Mouse (Mus musculus) left cerebral cortex, adult 8-10 months (tissue): ENCODE data around the gene Rdh16. TPM values are rescaled to one million over a fixed set of nuclear protein-coding genes. Genes with fewer than 3 reads are reported as not detected.

Experiments
- total RNA-seq, 4 experiments: library from RNA; stranded (reverse); gene quantifications; 2 replicates each; pipeline ENCODE4 v1.2.4; 2022

Gene Rdh16
- total RNA-seq, 4 experiments from 2014 or later, result 0.11 to 0.49 (median 0.34) TPM

Other genes with a start within 250 kb of the Rdh16 start
- gene Lrp1, start 180.0 kb upstream of the Rdh16 start, total RNA-seq, result 100 to 1,000 TPM; 295 to 337 (median 306) TPM
- gene Stat6, start 158.2 kb upstream of the Rdh16 start, total RNA-seq, result 10 to 100 TPM; 13.5 to 17.1 (median 15.0) TPM
- 1 to 10 TPM; 4.7 to 6.1 (median 5.1) TPM for gene Nemp1, start 134.3 kb upstream of the Rdh16 start, total RNA-seq
- gene Nab2, start 132.6 kb upstream of the Rdh16 start, total RNA-seq, result 10 to 100 TPM; 36.5 to 55.0 (median 45.5) TPM
- gene Myo1a, start 96.0 kb upstream of the Rdh16 start, total RNA-seq, result 1 to 10 TPM in 2 of 4 experiments, under 1 TPM in 2; 0.59 to 1.2 (median 0.94) TPM
- 10 to 100 TPM; 13.0 to 20.5 (median 16.5) TPM for gene Tac2, start 76.7 kb upstream of the Rdh16 start, total RNA-seq
- gene Zbtb39, start 61.6 kb upstream of the Rdh16 start, total RNA-seq, result 10 to 100 TPM in 2 of 4 experiments, 1 to 10 TPM in 2; 9.9 to 11.4 (median 10.1) TPM
- gene Gpr182, start 49.4 kb upstream of the Rdh16 start, total RNA-seq, result 1 to 10 TPM; 2.0 to 3.1 (median 2.6) TPM
- under 1 TPM; 0.13 to 0.30 (median 0.16) TPM for gene Rdh1, start 41.4 kb upstream of the Rdh16 start, total RNA-seq
- gene Rdh16f1, start 41.4 kb upstream of the Rdh16 start, total RNA-seq, result 1 to 10 TPM in 1 of 4 experiments, under 1 TPM in 2, not detected in 1; 0.72 to 1.9 (median 0.96) TPM
- 1 to 10 TPM in 1 of 4 experiments, not detected in 3; 1.7 TPM for gene Rdh9, start 24.8 kb upstream of the Rdh16 start, total RNA-seq
- gene Rdh19, start 48.8 kb downstream of the Rdh16 start, total RNA-seq, result not detected
- gene Rdh16f2, start 65.3 kb downstream of the Rdh16 start, total RNA-seq, result not detected
- not detected for gene Rdh7, start 87.7 kb downstream of the Rdh16 start, total RNA-seq
- not detected for gene Sdr9c7, start 97.4 kb downstream of the Rdh16 start, total RNA-seq
- gene Hsd17b6, start 206.5 kb downstream of the Rdh16 start, total RNA-seq, result not detected
- 1 to 10 TPM; 6.5 to 9.3 (median 8.1) TPM for gene Prim1, start 214.0 kb downstream of the Rdh16 start, total RNA-seq
- 100 to 1,000 TPM; 335 to 362 (median 360) TPM for gene Naca, start 234.4 kb downstream of the Rdh16 start, total RNA-seq